Mouse (Mus musculus): ENCODE measurements around the gene Lin7a. TPM values are rescaled to one million over a fixed set of nuclear protein-coding genes. Genes with fewer than 3 reads are reported as not detected.

The Lin7a gene
- polyA plus RNA-seq, 1 experiment from 2014 or later = 3.9 TPM

DNA sequence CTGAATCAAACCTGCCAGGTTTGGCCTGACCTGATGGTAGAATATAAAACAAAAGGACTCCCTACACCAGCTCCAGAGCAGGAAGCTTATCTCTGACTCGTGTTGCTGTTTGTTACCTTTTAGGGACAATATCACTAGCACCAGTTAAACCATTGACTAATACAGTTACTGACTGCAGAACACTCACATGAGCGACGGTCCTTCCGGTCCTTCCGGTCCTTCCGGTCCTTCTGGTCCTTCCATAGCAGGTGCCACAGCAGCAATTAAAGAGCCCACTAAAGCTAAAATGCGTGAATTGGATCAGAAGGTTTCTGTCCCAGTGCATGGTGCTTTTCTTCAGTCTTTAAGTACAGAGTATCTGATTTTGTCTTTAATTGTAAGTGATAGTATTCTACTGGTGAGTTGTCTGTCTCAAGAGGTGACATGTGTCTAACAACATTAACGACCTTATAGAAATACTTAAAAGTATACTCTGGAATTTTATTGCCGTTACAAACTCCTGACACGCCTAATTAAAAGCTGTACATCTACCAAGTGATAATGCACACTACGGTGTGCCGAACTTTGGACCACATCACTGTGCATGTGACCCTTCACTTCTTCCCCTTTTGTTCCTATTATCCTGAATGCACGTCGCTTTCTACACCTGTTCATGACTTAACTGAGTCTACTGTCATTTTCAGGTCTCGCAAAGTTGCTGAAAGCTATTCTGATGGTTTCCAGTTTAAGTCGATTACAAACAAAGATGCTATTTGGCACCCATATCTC, 91.7 kb downstream of the Lin7a start:
- H3K4me3 ChIP-seq (ENCODE audit: low read length) = no peak overlapping the region
- peak; percentile 93 for ATAC-seq
- H3K4me2 ChIP-seq (ENCODE audit: low read depth, low read length) = 0 out of 2 replicates have a peak overlapping the region, but pooled peaks have one; percentile 12
- no peaks in the 10 kb centered on the region for H3K36me3 ChIP-seq (ENCODE audit: control insufficient read depth, insufficient read depth, low read length)
- no peaks in the 10 kb centered on the region for H3K27me3 ChIP-seq (replicated peaks; ENCODE audit: control insufficient read depth, insufficient read depth, low read length)
- WGBS = 63% methylated on average over 16 of the region's 16 CpGs
- H3K27ac ChIP-seq (ENCODE audit: low read length) = peak overlapping the region; percentile 46
- H3K4me1 ChIP-seq (ENCODE audit: control insufficient read depth, insufficient read depth, low read length) = no peaks in the 10 kb centered on the region
- no peaks in the 10 kb centered on the region for H3K9me3 ChIP-seq (ENCODE audit: control insufficient read depth, low read length)
- H3K9ac ChIP-seq (ENCODE audit: low read depth, low read length) = no peak overlapping the region

DNA sequence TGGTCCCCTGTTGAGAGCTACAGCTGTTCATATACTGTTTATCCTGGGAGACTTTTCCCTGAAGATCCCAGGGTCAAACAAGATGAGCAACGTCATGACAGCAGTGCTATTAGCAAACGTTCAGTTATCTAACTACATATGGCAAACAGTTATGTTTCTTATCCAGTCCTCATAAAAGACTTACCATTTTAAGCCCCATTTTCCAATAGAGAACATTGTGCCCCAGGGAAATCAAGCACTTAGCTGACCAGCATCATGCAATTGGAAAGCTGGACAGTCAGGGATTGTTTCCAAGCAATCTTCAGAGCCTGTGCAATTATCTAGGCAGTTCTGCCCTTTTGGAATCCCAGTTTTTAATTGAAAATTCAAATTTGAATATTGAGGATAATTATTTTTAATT, 105.7 kb downstream of the Lin7a start:
- H3K27ac ChIP-seq (ENCODE audit: low read length) = no peak overlapping the region
- no peak for ATAC-seq
- H3K9ac ChIP-seq (ENCODE audit: low read depth, low read length) = no peak overlapping the region
- no peaks in the 10 kb centered on the region for H3K36me3 ChIP-seq (ENCODE audit: control insufficient read depth, insufficient read depth, low read length)
- H3K9me3 ChIP-seq (ENCODE audit: control insufficient read depth, low read length) = no peaks in the 10 kb centered on the region
- WGBS = 29% methylated on average over 2 of the region's 2 CpGs
- no peak overlapping the region for H3K4me3 ChIP-seq (ENCODE audit: low read length)
- no peaks in the 10 kb centered on the region for H3K4me1 ChIP-seq (ENCODE audit: control insufficient read depth, insufficient read depth, low read length)
- H3K27me3 ChIP-seq (replicated peaks; ENCODE audit: control insufficient read depth, insufficient read depth, low read length) = no peaks in the 10 kb centered on the region
- no peak overlapping the region for H3K4me2 ChIP-seq (ENCODE audit: low read depth, low read length)

DNA sequence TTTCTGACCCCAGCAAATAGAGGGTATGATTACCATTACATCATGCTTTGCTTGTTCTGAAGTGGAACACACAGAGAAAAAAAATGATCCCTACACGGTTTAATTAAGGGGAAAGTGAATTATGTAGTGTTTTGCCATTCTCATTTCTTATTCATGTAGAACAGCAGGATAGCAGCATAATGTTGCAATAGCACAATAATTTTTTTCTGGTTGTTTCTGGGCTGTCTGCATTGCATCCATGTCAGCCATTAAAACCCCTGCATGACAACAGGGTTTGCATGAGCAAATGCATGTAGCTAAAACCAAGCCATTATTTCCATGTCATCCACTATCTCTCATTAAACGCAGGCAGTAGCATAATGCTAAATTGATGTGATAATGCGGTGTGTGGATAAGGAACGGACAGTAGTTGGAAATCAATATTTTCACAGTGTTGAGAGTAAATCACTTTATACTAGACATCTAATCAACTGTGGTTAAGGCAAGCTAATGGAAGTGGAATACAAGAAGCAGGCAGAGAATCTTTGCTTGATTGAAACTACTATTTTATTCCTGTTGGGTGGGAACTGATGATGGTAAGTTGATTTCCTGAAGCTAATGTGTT, 109.8 kb downstream of the Lin7a start:
- no peak overlapping the region for H3K4me2 ChIP-seq (ENCODE audit: low read depth, low read length)
- ATAC-seq = no peak
- H3K36me3 ChIP-seq (ENCODE audit: control insufficient read depth, insufficient read depth, low read length) = no peaks in the 10 kb centered on the region
- no peaks in the 10 kb centered on the region for H3K27me3 ChIP-seq (replicated peaks; ENCODE audit: control insufficient read depth, insufficient read depth, low read length)
- H3K4me1 ChIP-seq (ENCODE audit: control insufficient read depth, insufficient read depth, low read length) = no peaks in the 10 kb centered on the region; the same call in 1 of the 2 replicates
- WGBS = 76% methylated on average over 4 of the region's 4 CpGs
- H3K27ac ChIP-seq (ENCODE audit: low read length) = no peak overlapping the region
- H3K9me3 ChIP-seq (ENCODE audit: control insufficient read depth, low read length) = no peaks in the 10 kb centered on the region
- H3K9ac ChIP-seq (ENCODE audit: low read depth, low read length) = no peak overlapping the region
- H3K4me3 ChIP-seq (ENCODE audit: low read length) = no peak overlapping the region

DNA sequence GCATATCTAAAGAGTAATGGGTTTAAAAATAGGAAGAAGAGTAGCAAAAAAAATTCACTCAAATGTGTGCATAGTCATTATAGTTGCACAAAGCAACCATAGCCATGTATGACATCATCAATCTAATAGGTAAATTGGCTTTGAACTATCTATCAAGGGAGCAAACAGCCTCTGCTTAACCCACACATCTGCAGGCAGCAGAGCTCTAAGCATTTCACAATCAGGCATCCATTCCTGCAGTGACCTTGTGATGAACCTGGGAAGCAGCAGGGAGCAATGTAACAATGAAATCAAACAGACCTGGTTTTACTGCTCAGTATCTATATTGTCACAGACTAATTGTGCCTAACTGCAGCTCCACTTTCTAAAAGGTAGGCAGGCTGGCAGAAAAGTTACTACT, 112.3 kb downstream of the Lin7a start:
- H3K27ac ChIP-seq (ENCODE audit: low read length) = no peak overlapping the region
- peak; percentile 89 for ATAC-seq
- H3K36me3 ChIP-seq (ENCODE audit: control insufficient read depth, insufficient read depth, low read length) = no peaks in the 10 kb centered on the region
- H3K27me3 ChIP-seq (replicated peaks; ENCODE audit: control insufficient read depth, insufficient read depth, low read length) = no peaks in the 10 kb centered on the region
- no peaks in the 10 kb centered on the region; the same call in 1 of the 2 replicates for H3K4me1 ChIP-seq (ENCODE audit: control insufficient read depth, insufficient read depth, low read length)
- no peak overlapping the region for H3K4me2 ChIP-seq (ENCODE audit: low read depth, low read length)
- no peak overlapping the region for H3K9ac ChIP-seq (ENCODE audit: low read depth, low read length)
- H3K4me3 ChIP-seq (ENCODE audit: low read length) = no peak overlapping the region
- H3K9me3 ChIP-seq (ENCODE audit: control insufficient read depth, low read length) = no peaks in the 10 kb centered on the region

DNA sequence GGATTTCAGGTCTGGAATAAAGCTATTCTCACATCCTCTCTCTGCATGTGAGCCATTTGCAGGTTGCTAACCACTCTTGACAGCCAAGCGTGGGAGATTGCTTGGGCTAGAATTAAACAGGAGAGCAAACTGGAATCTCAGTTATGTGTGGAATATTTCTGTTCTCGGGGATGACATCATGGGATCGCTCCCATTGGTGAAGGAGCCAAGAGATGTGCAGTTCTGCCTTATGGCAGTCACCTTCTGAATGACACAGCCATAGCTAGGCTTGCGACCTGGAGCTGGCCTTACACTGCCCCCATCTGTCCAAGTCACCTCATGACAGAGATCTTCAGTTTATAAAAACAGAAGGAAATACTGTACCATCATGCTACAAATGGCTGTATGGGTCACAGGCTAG, 118.0 kb downstream of the Lin7a start:
- Histone ChIP-seq H3K27me3 (replicated peaks; ENCODE audit: control insufficient read depth, insufficient read depth, low read length) (no peaks in the 10 kb centered on the region), H3K9ac (ENCODE audit: low read depth, low read length) (no peak overlapping the region), H3K36me3 (ENCODE audit: control insufficient read depth, insufficient read depth, low read length) (no peaks in the 10 kb centered on the region), H3K4me2 (ENCODE audit: low read depth, low read length) (no peak overlapping the region), H3K9me3 (ENCODE audit: control insufficient read depth, low read length) (no peaks in the 10 kb centered on the region), H3K27ac (ENCODE audit: low read length) (no peak overlapping the region), H3K4me1 (ENCODE audit: control insufficient read depth, insufficient read depth, low read length) (no peaks in the 10 kb centered on the region), H3K4me3 (ENCODE audit: low read length) (no peak overlapping the region)
- WGBS = 45% methylated on average over 4 of the region's 4 CpGs
- peak; percentile 79 for ATAC-seq

DNA sequence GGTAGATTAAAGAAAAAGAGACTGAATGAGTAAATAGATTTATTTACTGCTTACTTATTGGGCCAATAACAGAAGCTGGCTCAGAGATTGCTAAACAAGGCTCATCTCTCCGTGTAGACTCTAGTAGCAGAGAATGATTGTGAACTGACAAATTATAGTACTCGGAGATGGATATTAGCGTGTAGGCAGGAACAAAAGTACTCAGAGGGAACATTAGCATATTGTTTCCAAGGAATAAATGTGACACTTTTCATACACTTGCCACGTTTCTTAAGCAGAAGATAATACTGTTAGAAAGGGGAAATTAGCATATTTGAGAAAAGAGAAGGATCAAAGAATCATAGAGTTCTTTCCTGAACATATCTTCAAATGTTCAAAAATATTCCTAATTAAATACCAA, 133.9 kb downstream of the Lin7a start:
- H3K9me3 ChIP-seq (ENCODE audit: control insufficient read depth, low read length) = no peaks in the 10 kb centered on the region
- H3K9ac ChIP-seq (ENCODE audit: low read depth, low read length) = no peak overlapping the region
- WGBS = 81% methylated on average over 4 of the region's 4 CpGs
- H3K4me2 ChIP-seq (ENCODE audit: low read depth, low read length) = no peak overlapping the region
- no peaks in the 10 kb centered on the region for H3K4me1 ChIP-seq (ENCODE audit: control insufficient read depth, insufficient read depth, low read length)
- no peak for ATAC-seq
- no peaks in the 10 kb centered on the region for H3K27me3 ChIP-seq (replicated peaks; ENCODE audit: control insufficient read depth, insufficient read depth, low read length)
- H3K36me3 ChIP-seq (ENCODE audit: control insufficient read depth, insufficient read depth, low read length) = no peaks in the 10 kb centered on the region
- no peak overlapping the region for H3K4me3 ChIP-seq (ENCODE audit: low read length)
- no peak overlapping the region for H3K27ac ChIP-seq (ENCODE audit: low read length)

DNA sequence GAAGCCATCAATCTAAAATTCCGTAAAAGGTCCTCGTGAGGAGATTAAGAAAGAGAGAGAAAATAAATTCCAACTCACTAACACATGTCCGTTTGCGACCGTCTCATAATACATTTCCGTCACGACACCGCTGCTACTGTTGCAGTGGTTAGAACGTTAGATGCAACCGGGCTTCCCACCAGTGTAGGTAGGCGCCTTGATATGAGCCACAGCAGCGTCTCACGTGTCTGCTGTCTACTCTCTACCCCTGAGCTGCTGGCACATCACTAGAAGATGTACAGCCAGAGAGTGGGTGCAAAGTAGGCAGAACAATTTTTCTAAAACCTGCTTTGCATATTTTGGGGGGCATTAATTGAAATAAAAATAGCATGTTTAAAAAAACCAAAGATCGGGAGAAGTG, 146.8 kb downstream of the Lin7a start:
- Histone ChIP-seq H3K4me3 (ENCODE audit: low read length) (no peak overlapping the region), H3K9me3 (ENCODE audit: control insufficient read depth, low read length) (no peaks in the 10 kb centered on the region), H3K27ac (ENCODE audit: low read length) (no peak overlapping the region), H3K36me3 (ENCODE audit: control insufficient read depth, insufficient read depth, low read length) (no peaks in the 10 kb centered on the region), H3K27me3 (replicated peaks; ENCODE audit: control insufficient read depth, insufficient read depth, low read length) (no peaks in the 10 kb centered on the region), H3K4me1 (ENCODE audit: control insufficient read depth, insufficient read depth, low read length) (no peaks in the 10 kb centered on the region), H3K4me2 (ENCODE audit: low read depth, low read length) (no peak overlapping the region), H3K9ac (ENCODE audit: low read depth, low read length) (no peak overlapping the region)
- no peak for ATAC-seq
- WGBS = 86% methylated on average over 14 of the region's 14 CpGs

DNA sequence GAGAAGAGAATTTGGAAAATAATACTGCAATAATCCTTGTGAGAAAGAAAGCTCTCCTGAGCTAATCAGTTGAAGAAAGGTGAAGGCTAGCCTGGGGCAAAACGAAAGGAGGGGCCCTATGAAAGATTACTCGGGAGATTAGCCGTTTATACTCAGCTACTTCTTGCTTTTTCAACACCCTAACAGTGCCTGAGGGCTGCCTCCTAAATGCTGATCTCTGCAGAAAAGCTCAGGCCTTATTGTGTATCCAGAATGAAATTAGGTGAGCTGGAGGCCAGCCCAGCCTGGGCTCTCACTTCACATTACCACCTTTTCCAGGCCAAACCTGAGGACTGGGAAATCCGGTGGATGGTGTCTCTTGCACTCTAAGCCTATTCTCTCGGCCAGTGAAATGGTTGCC, 165.5 kb downstream of the Lin7a start:
- H3K4me1 ChIP-seq (ENCODE audit: control insufficient read depth, insufficient read depth, low read length) = no peaks in the 10 kb centered on the region
- H3K9me3 ChIP-seq (ENCODE audit: control insufficient read depth, low read length) = no peaks in the 10 kb centered on the region
- no peaks in the 10 kb centered on the region for H3K36me3 ChIP-seq (ENCODE audit: control insufficient read depth, insufficient read depth, low read length)
- no peak overlapping the region for H3K4me3 ChIP-seq (ENCODE audit: low read length)
- ATAC-seq = no peak
- H3K9ac ChIP-seq (ENCODE audit: low read depth, low read length) = no peak overlapping the region
- no peak overlapping the region for H3K27ac ChIP-seq (ENCODE audit: low read length)
- WGBS = 74% methylated on average over 5 of the region's 5 CpGs
- H3K27me3 ChIP-seq (replicated peaks; ENCODE audit: control insufficient read depth, insufficient read depth, low read length) = no peaks in the 10 kb centered on the region
- H3K4me2 ChIP-seq (ENCODE audit: low read depth, low read length) = no peak overlapping the region

DNA sequence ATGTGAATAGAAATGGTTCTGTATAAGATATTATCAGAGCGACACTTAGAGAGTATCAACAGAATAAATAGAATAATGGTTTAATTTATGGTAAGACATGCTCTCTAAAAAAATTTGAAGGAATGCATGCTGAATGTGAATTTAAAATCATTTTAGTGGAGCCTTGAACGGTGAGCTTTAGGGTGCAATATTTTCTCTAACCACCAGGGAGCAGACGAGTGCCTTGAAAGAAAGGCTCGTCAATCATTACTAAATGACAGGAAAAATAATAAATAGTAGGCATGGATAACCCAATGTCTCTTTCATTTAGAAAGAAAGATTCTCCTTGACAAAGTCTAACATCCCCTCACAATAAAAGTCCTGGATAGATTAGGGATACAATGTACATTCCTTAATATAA, 171.3 kb downstream of the Lin7a start:
- no peak overlapping the region for H3K4me2 ChIP-seq (ENCODE audit: low read depth, low read length)
- 11% methylated on average over 4 of the region's 4 CpGs for WGBS
- no peak overlapping the region for H3K4me3 ChIP-seq (ENCODE audit: low read length)
- no peaks in the 10 kb centered on the region for H3K9me3 ChIP-seq (ENCODE audit: control insufficient read depth, low read length)
- no peaks in the 10 kb centered on the region for H3K4me1 ChIP-seq (ENCODE audit: control insufficient read depth, insufficient read depth, low read length)
- H3K9ac ChIP-seq (ENCODE audit: low read depth, low read length) = no peak overlapping the region
- ATAC-seq = no peak
- no peak overlapping the region for H3K27ac ChIP-seq (ENCODE audit: low read length)
- H3K36me3 ChIP-seq (ENCODE audit: control insufficient read depth, insufficient read depth, low read length) = no peaks in the 10 kb centered on the region
- no peaks in the 10 kb centered on the region for H3K27me3 ChIP-seq (replicated peaks; ENCODE audit: control insufficient read depth, insufficient read depth, low read length)
